Mouse (Mus musculus): ENCODE results near the gene Tnfrsf13b.
"Not testable (repeated sequence)": the region's sequence is repeated elsewhere in the genome, so short reads cannot be mapped to it uniquely, and the experiment has no call there.

The Tnfrsf13b gene

DNA sequence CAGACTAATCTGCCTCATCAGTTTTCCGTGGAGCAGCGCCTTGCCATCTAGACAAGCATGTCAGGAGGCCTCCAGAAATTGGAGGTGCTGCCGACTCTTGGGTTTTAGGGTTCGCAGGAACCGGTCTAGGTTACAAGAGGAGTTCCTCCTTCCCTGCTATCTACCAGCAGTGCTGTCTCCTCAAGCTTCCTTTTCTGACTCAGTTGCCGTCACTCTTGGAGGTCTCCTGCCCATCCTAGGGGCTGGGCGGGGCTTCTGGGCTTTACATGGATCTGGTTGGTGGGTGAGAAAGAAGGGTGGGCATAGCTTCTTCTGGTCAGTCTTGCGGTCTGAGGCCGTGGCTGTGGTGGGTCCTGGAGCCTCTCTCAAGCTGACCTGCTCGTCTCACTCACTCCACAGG is 2.8 kb downstream of the Tnfrsf13b start:
- DNase-seq, result no peak

GRCm38 (mm10) chr11:61130646-61131045 is 4.1 kb downstream of the Tnfrsf13b start:
- DNase-seq, result not testable (repeated sequence)

DNA sequence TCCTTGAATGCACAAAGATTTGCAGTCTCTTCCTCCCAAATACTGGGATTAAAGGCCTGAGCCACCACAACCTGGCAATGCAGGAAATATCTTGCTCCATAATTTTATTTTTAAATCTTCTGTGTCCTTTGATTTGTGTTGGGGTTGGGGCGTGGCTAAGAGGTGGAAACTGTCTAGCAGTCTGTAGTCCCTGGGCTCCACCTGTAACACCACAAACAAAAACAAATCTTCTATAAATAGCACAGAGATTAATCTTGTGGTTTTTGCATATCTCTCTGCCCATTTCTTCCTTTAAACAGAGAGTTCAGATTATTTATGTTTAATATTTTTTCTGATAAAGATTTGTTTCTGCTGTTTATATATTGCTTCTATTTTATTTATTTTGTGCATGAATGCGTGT is 6.4 kb downstream of the Tnfrsf13b start:
- no peak for DNase-seq

DNA sequence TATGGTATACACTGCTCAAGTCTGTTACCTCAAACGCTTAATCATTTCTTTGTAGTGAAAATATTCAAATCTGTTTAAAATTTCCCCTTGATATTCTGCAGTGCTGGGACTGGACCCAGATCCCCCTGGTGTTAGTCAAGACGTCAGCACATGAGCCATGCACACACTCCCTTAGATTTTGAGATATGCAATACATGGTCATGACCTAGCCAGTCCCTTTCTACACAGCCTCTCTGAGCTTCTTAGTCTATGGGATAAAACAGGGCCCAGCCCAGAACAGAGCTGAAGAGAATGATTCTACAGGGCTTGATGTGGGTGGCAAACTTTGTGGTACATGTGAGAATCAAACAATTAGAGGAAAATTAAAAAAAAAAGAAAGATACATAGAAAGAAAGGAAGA is 15.1 kb downstream of the Tnfrsf13b start:
- DNase-seq, result no peak

DNA sequence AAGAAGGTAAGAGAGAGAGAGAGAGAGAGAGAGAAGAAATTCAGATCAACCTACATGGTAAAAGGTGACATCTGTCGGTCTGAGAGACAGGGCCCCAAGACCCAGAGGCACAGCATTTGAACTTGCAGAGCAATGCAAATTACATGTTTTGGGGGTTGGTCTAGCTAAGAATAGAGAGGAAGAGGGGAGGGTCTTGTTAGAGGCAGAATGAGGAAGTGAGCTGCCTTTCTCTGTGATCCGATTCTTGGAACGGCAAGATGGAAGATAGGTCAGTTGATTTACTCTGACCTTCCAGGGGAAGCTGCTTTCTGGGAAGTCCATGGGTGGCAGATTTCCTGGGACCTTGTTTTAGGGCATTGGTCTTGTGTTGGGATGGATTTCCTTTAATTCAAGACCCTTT is 15.7 kb downstream of the Tnfrsf13b start:
- DNase-seq, result no peak

GRCm38 (mm10) chr11:61142941-61143530 is 16.5 kb downstream of the Tnfrsf13b start:
- no peak for DNase-seq

DNA sequence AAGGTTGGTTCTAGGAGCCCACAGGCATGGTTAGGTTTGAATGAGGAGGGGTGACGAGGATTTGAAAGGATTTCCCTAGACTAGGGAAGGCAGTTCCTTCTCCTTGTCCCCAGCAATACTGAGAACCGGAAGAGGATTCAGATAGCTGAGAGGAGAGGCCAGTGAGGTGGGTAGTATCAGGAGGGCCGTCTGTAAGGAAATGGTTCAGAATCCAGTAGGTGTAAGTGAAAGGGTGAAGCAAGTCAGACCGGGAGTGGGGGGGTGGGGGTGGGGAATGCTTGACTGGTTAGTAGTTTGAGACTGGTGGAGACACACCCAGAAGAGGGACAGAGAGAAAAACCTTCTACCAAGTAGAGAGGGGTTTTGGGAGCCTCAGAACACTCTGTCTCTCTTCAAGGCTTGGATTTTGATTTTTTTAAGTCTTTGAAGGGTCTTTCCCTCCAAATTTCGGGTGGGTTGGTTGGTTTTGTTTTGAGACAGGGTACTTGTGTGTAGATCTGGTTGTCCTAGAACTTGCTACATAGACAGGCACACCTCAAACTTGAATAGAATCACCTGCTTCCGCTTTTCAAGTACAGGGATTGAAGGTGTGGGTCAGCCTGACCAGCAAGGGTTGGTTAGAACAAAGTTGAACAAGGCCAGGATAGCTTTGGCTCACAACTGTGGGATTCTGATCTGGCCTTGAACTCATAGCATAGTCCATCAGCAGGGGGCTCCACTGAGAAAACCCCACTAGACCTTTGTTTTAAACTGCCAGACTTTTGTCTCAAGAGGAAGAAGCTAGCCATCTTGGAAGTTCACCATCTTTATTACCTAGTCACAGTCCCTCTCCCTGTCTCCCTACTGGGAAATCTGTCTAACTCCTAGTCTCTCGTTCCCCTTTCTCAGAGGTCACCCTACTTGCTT is 17.3 kb downstream of the Tnfrsf13b start:
- no peak for DNase-seq

DNA sequence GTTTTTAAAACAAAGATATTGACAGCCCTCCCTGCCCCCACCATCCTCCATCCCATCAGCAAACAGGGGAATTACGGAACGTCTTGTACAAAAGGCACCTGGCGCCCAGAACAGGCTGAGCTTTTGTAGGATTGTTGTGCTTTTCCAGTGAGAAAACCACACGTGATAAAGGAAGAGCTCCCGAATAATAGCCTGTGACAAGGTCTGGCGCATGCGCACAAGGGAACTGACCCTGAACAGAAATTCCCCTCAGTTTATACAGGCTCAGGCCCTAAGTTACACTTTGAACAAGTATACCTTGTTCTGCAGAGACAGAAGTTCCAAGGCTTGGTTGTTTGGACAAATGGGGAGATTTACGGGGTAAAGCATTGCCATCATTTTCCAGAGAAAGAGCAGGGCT is 19.0 kb downstream of the Tnfrsf13b start:
- DNase-seq, result no peak

DNA sequence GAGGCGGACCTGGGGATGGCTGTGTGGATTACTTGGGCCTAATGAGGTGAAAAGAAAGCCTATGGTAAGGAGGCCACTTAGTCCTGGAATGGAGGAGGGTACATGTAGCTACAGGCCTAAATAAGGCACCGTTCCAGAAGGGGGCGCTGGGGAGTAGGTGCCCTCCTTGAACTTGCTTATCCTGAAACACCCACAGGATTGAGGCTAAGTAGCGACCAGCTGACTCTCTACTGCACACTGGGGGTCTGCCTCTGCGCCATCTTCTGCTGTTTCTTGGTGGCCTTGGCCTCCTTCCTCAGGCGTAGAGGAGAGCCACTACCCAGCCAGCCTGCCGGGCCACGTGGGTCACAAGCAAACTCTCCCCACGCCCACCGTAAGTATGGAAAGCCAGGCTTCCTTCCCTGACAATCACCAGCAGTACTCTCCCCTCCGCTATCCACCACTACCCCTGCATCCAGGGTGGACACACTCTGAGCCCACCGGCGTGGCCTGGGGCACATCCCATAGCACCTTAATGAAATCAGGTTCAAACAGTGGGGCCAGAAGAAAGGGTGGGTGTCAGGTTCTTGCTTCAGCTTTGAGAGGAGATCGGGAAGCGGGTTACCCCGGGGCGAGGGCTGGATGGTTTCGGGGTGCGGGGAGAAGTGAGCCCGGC is 20.2 kb downstream of the Tnfrsf13b start:
- peak; percentile 47 for DNase-seq

- DNase-seq, result peak; percentile 33
These were observed 20.7 kb downstream of the Tnfrsf13b start for GRCm38 (mm10) chr11:61147300-61147683.

DNA sequence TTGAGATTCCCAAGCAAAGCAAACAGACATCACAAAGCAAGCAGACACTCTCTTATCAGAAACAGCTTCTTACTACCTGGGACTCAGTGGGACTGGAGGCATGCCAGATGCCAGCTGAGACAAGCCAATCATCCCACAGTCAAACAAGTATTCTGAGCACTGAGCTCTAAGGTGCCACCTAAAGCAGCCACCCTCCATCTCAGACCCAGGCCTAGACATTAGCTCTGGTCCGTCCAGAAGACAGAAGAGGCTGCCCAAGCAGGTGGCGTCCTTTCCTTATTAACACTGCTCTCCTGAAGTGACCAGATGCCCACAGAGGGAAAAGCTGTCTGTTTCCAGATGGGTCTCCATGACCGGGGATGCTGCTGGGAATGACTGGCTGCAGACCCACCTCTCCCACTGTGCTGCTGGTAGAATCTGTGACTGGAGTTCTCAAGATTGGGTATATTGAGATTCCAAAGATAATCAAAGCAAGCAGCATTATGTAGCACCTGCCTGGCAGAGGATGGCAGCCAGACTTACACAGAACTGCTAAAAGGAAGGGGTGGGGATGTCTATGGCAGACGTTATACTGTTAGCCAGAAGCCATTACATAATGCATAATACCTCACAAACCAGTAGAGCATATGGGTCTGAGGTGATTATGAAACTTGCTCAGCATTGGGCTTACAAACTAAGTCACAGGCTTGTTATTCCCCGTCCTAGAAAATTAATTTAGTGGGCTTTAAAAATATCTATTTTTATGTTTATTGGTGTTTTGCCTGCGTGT is 23.9 kb downstream of the Tnfrsf13b start:
- DNase-seq, result no peak

DNA sequence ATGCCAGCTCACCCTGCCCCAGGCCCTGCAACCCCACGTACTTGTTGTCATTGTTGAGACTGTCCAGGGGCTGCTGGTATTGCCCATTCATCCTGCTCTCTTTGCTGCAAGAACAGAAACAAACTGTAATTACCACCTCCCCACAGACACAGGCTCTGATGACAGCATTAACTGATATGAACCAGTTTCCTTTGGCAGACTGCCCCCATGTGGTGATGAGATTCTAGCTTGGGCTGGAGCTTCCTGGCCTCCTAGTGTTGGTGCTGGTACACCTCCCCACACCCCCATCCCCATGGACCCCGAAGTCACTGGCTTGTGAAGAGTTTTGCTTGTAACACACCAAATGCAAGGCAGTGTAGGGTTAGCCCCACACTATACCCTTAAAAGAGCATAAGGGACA is 29.2 kb downstream of the Tnfrsf13b start:
- peak; percentile 56 for DNase-seq

DNA sequence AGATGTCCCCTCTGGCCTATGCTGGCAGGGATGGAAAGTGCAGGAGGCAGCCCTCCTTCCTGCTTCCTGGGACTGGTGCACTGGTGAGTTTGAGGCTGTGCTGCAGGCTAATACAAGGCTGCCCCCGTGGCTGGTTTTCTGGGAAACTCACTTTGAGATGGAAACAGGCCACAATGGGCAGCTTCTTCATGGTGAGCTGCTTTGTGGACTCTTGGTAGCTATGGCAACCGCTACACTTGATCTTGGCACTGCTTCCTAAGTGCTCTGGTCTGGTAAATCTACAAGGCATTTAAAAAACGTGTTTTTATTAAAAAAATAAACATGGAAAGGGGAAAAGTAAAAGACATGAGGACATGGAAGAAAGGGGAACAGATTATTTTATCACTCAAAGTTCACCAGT is 31.6 kb downstream of the Tnfrsf13b start:
- no peak for DNase-seq

DNA sequence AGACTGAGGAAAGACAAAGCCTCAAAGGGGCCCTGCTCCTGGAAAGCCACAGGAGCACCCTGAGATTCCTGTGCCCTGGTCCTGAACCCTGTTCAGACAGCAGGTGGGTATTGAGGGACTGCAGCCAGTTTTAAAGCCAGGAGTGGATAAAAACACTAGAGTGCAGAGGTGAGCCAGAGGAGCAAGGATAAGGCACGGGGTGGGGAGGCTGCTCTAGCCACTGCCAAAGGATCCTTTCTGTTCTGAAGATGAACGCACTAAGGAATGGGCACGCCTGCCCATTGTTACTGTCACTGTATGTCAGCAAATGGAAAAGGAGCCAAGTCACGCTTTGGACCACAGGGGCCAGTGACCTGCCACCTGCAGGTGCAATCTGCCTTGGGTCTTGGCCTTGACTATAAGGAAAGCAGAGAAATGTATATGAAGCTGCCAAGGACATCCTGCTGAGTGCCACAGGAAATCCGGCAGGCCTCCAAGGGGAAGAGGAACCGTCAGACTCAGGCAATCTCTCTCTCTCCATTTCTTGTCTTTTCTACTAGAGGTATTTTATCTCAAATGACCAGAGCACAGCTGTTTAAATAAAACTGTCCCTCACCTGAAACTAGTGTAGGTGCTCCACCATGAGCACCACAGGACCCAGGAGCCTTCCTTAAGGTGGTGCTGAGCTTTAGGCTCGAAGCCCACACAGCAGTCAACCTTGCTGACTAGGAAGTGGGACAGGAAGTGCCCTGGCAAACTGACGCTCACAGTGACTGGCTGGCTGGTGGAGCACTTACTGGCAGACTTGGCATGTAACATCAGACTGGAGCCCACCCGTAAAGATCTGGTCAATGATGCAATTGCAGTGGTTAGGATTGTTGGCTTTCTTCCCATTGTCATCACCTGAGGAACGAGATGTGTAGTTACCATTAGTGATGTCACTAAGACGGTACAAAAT is 33.5 kb downstream of the Tnfrsf13b start:
- no peak for DNase-seq

DNA sequence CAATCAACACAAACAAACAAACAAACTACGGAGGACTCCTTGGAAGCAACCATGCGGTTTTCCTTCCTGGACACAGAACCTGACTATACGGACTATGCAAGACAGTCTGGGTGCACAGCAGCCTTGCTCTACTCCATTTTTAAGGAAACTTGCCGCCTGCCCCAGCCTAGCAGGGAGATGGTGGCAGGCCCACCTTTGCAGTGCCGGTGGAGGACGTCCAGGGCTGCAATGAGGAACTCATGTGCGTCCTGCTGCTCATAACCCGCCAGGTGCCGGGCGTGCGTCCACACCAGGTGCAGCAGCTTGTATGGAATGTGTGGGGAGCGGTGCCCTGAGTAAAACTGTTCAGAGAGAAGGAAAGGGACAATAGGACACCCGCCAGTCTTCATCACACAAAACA is 34.6 kb downstream of the Tnfrsf13b start:
- no peak for DNase-seq

DNA sequence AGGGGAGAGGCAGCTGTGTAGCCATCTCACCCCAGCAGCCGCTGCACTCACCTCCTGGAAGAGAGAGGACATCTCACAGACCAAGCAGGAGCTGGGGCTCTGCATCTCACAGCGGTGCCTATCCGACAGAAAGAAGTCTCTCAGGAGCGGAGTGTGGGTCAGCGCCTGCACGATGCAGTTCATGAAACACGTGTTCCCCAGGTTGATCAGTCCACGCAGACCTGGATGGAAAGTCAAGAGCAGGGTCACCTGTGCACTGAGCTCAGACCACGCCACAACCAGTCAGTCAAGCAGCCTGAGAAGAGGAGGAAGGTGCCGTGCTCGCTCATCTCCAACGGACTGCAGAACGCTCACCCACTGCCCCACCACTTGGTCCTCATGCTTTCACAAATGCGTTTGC is 36.2 kb downstream of the Tnfrsf13b start:
- no peak for DNase-seq

- DNase-seq, result no peak
These were observed 36.8 kb downstream of the Tnfrsf13b start for GRCm38 (mm10) chr11:61163341-61163740.

- no peak for DNase-seq
These were observed 37.8 kb downstream of the Tnfrsf13b start for GRCm38 (mm10) chr11:61164366-61164765.

- no peak for DNase-seq
These were observed 38.3 kb downstream of the Tnfrsf13b start for GRCm38 (mm10) chr11:61164881-61165280.

DNA sequence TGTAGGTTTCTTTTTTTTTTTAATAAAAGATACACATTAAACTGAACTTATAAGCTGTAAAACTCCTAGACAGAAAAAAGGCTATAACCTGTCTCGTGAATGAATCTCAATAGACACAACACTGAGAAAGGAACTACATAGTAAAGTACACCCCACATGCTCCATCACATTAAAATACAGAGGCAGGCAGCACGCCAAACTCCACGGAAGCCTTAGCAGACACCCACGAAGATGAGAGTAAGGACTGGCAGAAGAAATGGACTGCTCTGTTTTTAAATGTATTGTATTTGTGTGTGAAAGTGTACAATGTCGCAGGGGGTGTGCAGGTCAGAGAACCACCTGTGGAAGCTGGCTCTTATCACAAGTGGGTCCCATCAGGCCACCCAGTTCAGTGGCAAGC is 43.6 kb downstream of the Tnfrsf13b start:
- DNase-seq, result no peak

GRCm38 (mm10) chr11:61173477-61173876 is 46.9 kb downstream of the Tnfrsf13b start:
- not testable (repeated sequence) for DNase-seq

- DNase-seq, result peak; percentile 76
These were observed 47.8 kb downstream of the Tnfrsf13b start for GRCm38 (mm10) chr11:61174291-61174820.
